Mouse (Mus musculus): ENCODE results near the gene Lama2. TPM values are rescaled to one million over a fixed set of nuclear protein-coding genes. Genes with fewer than 3 reads are reported as not detected.

Gene Lama2
- 100 to 1,000 TPM in 3 of 4 experiments, 10 to 100 TPM in 1; 92.8 to 107 (median 104) TPM for total RNA-seq (2022)

DNA sequence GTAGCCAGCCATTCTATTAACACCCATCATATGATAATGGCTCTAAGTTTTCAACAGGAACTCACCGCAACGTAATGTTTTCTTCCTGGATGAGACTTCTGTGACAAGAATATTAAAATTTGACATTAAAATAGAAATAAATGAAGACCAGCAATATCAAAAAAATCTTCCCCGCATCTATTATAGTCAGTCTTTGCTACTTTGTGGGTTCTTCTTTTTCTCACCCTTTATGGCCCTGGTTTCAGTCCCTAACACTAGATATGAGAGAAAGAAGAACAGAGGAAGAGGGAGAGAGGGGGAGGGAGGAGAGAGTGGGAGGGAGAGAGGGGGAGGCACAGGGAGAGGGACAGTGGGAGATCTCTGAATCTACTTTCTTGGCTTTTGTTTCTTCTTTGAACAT is at the start of gene Lama2:
Gene Lama2, minus strand, starts transcription at position 101 of the 400 bp plus-strand sequence.
- DNase-seq (ENCODE audit: low spot score), result no peak

DNA sequence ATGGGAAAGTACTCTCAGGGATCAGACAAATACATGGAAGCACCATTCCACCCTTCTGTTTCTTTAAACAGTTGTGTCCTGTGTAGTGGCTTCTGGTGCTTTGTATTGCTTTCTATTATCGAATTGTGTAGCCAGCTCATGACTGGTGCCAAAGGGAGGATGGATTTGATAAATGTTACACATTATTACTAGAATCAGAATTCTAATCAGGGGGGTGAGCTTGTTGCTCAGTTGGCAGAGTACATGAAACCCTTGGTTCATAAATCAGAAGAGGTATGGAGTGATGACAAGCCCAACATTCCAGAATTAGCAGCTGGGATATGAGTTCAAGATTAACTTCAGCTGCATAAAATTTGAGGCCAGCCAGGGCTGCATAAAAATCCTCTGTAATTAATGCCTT is 44.8 kb upstream of the Lama2 start:
- DNase-seq (ENCODE audit: low spot score), result no peak

DNA sequence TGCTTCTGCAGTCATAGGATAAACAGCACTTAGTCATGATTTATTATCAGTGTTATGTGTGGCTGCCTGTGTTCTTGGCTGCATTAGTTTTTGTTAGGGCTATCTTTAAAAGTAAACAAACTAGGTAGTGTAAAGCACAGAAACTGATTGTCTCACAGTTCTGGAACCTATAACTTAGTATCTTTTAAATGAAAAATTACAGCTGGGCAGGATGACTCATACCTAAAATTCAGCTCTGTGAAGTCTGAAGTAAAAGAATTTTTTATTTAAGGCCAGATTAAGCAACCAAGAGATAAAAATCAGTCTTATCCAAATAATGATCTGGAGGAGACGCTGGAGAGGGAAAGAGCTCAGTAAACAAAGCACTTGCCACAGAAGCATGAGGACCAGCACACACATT is 43.8 kb upstream of the Lama2 start:
- DNase-seq (ENCODE audit: low spot score), result no peak

DNA sequence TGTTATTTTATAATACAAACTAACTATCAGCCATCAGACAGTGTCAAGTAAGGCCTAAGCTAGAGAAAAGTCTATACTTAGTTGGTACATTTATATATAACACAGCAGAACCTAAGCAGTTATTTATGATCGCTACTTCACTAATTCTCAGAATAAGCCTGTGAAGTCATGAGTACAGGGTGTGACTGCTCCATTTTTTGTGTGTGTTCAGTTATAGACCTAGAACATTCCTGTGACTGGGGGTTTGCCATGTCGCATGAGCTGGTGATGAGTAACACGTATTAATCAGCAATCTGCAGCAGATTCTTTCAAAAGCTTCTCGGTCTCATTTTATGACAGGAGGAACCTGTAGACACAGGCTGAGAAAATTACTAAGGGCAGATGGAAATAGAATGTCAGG is 34.6 kb upstream of the Lama2 start:
- DNase-seq (ENCODE audit: low spot score), result peak; percentile 4

DNA sequence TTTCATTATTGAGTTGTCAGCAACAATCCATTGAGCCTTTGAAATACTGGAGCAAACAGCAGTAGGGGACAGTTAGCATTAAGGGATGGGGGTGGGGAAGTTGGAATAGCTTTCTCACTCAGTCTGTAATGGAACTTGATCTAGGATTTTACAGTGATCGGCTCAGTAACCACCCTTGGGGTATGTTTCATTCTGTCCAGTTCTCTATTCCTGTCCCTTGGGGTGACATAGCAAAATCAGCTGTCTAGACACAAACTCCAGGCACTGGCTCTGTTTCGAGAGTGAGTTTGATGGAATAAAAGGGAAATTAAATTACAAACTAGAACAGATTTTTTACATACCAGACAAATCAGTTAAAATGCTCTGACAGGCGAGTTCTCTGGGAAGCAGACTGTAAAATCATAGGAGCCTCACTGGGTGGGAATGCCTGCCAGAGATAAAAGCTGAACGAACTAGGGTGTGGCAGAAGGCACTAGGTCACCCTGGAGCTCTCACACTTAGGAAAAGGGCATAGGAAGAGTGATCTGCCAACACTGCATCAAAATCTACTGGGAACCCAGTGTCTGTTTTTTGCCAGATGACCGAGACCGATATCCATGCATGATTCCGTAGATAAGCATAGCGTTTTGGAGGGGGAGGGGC is 33.3 kb upstream of the Lama2 start:
- peak; percentile 31 for DNase-seq (ENCODE audit: low spot score)

DNA sequence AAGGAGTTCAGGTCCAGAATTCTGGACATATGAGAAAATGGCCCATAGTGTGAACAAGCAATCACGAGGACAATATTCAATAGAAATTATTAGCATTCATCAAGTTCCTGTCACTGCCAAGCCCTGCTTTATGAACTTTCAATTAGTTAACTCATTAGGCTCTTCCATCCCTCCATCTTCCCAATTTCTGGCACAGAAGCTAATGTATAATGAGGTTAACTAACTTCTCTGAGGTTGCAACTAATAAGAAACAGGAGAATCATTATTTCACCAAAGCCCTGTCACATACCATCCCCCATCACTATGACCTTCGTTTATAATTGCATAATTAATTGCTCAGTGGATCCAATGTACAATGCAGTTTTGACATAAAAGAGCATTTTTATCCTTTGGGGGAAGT is 16.2 kb upstream of the Lama2 start:
- no peak for DNase-seq (ENCODE audit: low spot score)

DNA sequence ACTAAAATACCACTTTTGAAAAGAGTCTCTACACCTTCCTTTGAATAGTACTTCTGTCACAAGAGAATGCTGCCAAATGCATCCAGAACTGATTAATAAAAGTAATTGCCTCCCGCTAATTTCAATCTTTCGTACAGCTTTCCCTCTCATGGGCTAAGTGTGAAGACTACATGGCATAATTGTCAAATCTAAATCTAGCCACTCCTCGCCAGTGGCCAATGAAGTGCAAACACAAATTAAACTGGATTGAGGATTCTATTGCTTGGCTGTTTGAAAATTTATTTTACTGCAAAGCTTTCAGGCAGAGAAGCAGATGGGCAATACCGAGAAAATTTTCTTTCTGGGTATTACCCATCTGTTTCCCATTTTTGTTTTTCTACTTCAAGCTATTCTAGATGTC is 11.4 kb upstream of the Lama2 start:
- DNase-seq (ENCODE audit: low spot score), result no peak

DNA sequence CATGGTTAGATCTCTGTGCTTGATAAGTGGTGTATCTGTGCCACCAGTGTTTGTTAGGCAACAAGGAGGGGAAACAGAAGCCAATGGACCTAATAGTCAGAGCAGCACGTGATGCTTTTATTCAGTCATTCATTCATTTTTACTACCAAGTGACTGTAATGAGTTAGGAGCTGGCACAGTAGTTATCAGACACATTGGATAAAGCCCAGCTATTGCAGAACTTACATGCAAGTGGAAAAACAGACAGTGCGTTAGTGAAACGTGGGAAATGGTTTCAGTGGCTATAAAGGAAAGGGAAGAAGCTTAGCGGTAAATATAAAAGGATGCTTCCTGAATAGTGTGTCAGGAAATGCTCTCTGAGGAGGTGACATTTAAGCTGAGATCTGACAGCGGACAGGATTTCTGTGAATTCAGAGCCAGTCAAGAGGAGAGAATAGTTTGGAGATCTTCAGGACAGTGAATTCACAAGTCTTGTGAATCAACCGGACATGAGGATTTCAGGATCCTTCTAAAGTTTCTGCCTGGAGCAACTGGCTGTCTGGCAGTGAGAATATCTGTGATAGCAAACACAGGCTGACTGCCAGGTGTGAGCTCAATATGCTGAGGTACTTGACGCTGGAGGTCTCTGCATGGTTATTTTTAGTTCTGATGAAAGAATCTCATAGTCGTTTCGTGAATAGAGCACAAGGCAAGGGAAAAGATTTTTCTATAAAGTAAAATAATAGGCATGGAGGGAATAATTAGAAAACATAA is 2.3 kb upstream of the Lama2 start:
- peak; percentile 41 for DNase-seq (ENCODE audit: low spot score)

DNA sequence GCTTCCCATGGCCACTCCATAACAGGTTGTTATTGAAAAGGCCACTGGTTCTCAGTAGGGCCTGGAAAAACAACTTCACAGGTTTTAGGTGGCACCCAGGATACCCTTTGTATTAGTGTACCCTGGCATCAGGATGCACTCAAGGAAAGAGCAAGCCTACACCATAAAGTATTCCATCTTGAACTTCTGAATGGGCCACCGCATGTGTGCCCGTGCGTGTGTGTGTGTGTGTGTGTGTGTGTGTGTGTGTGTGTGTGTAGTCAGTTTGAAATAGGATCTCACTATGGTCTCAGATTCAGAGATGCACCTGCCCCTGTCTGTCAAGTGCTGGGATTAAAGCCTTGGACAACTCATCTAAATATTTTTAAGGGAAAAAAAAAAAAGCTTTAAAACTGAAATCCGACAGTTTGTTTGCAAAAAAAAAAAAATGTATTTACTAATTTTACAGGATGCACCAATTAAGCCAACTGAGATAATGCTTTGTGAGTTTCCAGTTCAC is 2.0 kb downstream of the Lama2 start:
- no peak for DNase-seq (ENCODE audit: low spot score)

DNA sequence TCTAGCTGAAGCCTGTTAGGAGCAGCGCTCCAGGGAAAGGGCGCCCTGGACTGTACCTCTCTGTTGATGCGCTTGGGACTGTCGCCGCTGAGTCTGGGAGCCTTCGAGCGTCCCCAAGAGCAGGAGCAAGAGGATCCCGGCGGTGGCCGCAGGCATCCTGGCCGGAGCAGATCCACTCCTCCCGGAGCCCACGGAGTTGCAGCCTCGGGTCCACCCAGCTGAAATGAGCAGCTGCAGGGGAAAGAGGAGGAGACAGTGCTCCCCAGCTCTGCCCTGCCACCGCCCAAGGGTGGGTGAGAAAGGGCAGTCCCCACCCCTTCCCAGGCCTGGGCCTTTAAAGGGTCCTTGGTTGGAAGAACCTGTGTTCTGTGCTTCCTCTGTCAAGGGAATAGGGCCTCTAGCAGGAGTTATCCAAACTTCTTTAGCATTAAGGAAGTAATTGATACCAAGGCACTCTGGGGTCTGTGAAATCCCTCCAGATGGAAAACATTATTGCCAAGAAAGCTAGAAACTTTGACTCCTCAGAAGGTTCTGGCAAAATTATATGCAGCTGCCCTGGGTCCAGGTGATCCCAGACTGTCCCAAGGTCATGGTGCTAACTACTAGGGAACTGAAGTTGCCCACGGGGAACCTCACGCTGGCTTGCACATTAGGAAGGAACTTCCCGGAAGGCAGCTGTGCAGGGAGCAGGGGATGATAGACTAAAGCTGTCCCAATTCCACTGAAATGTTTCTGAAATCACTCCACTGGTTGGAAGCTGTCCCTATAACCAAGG is 2.7 kb downstream of the Lama2 start:
- peak; percentile 71 for DNase-seq (ENCODE audit: low spot score)

DNA sequence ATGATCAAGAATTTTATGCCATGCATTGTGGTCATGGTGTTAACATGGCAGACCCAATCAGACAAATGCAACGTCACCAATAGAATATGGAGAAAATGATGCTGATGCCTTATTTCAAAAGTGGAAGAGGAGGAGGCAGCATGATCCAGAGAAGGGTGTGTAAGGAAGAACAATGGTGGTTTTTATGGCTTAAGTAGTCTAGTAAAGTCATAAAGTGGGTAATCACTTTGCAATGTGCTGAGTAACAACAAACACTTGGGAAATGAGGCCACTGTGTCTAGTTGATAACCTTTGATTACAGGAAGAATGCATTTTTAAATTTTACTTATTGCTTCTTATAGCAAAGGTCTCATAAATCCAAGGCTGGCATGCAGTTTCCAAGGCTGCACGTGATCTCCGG is 23.9 kb downstream of the Lama2 start:
- DNase-seq (ENCODE audit: low spot score), result no peak

DNA sequence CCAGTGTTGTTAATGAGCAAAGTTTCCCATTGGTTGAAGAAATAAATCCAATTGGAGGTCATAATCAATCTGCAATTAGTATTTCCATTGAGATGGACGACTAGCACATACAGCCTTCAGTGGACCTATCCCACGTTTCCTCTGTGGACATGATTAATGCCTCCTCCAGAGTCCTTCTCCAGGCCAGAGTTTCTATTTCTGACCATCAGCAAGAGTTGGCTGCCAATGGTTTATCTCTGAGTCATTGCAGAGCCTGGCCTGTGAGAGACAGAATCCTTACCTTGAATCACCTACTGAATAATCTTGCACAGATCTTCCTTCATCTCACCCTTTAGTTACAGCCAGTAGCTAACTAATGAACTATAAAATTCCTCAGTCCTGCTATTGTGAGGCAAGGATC is 86.3 kb downstream of the Lama2 start:
- peak; percentile 25 for DNase-seq (ENCODE audit: low spot score)

DNA sequence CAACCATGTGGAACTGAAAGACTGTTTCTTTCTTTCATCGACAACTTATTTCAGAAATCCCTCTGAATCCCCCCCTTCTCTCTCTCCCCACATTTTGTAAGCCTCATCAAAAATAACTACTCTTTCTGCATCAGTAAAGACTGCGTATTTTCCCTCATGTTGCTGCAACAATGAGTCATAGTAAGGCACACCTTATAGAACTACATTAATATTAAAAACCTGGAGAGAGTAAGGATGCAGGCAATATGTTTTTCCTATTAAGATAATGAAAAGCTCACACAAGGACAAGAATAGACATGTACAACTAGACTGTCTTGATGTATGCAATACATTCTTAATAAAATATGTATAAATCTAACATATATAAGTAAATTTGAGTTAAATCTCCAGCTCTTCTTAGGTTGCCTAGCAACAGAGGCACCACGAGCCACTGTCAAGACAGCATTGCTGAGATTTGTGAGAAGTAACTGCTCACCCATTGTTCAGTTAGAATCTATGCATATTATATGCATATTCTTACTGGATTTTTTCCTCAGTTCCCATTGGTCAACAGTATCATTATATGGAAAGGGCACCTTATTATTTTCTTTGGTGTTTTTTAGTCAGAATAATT is 110.6 kb downstream of the Lama2 start:
- DNase-seq (ENCODE audit: low spot score), result no peak

DNA sequence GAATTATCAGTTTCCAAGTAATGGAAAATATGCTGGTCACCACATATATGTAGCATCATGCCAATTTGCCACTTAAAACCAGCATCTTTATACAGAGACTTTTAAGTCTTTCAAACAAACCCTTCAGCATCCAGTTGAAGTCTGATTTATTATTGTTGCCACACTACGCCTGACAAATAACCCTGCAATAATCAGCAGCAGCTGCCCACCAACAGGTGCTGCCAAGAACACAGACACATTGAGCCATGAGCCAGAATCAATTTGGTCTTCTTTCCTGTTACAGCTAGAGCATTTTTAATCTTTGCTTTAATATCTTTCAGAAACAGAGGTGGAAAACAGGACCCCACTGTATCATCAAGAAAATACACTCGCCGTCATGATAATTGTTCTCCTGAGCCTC is 118.7 kb downstream of the Lama2 start:
- no peak for DNase-seq (ENCODE audit: low spot score)

DNA sequence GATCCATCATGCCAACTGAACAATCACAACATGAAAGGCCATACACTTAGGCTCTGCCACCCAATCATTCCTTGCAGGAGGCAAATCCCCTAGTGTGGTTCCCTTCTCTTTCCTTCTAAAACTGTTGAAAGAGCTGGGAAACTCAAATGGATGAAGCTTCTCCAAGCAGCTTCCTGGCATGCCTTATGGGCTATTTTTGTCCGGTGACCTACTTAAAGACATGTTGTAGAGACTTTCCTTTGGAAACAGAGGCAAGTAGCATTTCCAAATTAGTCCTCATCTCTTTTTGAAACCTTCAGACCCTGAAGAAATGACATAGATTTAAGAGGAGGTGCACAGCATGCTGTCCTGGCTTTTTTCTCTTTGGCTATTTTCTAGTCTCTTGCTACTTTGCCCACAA is 131.1 kb downstream of the Lama2 start:
- peak; percentile 53 for DNase-seq (ENCODE audit: low spot score)

DNA sequence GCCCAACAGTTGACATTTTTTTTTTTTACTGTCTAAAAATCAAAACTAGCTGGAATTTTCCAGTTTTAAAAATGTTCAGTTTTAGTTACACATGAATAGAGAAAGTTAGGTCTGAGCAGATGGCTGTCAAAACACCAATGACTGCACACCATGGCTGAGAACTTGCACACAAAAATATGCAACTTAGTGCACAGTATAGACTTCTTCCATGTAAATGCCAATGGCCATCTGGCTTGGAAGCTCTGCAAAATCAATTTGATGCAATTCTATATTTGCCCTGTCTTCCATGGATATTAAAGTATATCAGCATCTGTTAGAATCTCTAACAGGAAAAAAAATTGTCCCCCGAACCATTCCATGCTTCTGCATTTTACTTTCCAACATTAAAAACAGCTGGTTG is 135.5 kb downstream of the Lama2 start:
- no peak for DNase-seq (ENCODE audit: low spot score)

DNA sequence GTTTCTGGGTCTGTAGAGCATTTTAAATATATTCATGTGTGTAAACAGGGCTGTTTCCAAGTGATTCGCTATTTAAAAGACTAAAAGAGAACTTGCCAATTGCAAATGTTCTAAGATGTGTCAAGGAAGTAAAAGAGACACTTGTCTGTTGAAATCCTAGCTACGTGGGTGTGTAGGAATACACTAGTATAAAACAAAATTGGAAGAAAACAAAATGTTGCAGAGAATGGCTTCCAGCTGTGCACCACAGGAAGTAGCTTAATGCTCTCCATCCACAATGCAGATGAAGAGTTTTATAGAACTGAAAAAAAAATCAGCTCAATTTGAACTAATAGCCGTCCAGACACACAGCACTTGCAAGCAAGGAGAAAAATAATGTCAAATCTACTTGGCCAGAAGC is 144.0 kb downstream of the Lama2 start:
- DNase-seq (ENCODE audit: low spot score), result peak; percentile 19

DNA sequence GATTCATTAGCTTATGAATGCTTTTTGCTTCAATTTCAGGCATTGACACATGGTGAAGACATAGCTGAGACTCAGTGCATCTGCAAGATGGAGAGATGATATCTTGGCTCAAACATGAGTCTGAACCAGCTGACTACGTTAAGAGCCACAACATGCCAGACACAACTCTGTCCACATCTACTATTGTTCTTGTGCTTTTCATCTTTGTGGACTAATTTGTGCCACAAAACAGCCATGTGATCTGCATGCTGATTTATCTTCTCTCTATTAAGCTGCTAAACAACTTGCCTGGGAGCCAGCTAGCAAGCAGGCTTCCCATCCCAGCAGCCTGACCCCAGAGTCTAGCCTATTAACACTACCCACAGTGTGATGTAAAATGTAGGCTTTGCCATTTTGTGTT is 151.3 kb downstream of the Lama2 start:
- no peak for DNase-seq (ENCODE audit: low spot score)

DNA sequence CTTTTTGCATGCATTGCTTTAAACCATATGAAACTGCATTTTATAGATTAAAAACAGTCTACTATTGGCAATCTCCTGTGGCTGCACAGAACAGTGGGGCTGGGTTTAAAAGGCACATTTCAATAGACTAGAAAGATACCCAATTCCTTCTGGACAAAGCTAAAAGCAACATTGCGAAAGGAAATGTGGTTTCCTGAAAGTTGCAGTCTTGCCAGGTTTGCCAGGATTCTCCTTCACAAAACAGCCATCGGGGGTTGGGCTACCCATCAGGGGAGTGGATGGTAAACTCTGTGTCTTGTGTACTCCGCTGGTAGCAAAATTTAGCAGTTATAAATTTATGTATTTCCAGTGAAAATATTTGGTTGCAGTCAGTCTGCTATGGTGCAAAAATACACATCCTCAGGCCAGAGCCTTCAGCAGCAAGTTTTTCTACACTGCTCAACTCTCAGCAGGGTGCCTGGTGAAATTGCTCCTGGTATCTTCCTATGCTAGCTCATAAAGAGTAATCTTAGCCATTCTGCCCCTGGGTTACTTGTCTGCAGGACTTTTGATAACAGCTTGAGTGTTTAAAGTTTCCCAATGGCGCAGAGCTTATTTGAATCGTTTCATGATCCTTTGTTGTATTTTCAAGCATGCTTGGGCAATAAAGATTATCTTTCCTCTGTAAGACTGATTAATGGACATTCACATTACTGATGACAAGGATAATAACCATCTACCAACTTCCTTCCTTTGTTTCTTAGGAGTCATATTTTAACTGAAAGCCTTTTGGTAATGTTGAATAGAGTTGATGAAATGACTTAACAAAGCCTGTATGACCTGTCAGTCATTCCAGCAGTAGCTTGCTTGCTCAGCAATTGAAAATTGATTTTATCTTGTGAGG is 205.7 kb downstream of the Lama2 start:
- no peak for DNase-seq (ENCODE audit: low spot score)

DNA sequence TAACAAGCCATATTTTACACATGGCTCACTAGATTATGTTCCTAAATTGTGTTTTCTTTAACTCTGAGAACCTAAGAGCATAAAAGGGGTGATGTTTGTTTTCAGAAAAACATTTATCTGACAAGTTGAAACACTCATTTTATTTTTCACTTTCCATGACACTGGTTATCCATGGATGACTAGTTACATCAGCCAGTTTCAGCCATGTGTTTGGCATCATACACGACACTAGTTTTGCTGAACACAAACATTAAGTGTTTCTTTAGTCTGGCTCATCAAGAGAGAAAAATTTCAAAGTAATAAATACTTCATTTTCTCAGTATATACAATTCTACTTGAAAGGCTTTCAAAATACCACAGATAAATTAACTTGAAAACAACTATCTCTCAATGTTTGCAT is 228.8 kb downstream of the Lama2 start:
- DNase-seq (ENCODE audit: low spot score), result no peak

DNA sequence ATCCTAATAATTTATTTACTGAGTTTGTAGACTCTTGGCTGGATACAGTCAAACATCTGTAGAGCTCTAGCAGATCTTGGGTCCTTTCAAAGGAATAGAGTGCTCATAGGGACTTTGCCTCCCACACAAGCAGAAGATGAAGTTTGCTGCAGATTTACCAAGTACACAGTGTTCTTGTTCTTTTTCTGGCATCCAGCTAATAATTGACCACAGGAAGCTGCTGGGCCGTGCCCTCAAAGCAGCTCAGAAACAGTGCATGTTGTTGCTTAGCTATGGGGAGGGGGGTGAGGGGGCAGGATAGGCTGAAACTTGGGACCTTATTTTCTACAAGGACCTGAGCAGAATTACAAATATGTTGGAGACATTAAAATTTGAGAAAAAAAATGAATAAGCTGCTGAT is 232.0 kb downstream of the Lama2 start:
- peak; percentile 66 for DNase-seq (ENCODE audit: low spot score)
